Mouse (Mus musculus) thymus, postnatal 36 days (tissue): Measurements from ENCODE around the gene Asgr2.
"Not testable (repeated sequence)": the region's sequence is repeated elsewhere in the genome, so short reads cannot be mapped to it uniquely, and the experiment has no call there.

Experiments used
- DNase-seq, 2 experiments: peaks; one replicate each; pipeline ENCODE4 v3.0.0; 2022; ENCODE audit warnings: mixed read lengths in 2 of 2

Gene Asgr2

DNA sequence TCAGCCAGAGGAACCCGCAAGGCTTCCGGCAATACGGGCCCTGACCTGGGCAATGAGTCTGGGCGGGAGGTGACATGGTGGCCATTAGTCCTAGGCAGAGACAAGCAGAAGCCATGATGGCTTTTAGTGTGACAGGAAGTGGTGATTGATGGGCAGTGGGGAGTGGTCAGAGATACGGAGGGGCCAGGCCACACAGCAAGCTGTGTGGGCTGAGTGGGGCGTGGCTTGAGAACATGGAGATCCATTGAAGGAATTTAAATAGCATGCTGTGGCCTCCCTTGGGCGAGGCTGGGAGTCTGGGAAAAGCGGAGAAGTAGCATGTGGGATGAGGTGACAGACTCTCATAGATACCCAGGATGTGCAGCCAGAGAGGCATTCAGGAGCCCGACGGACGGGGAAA is 5.0 kb downstream of the Asgr2 start:
- DNase-seq, result no peak

DNA sequence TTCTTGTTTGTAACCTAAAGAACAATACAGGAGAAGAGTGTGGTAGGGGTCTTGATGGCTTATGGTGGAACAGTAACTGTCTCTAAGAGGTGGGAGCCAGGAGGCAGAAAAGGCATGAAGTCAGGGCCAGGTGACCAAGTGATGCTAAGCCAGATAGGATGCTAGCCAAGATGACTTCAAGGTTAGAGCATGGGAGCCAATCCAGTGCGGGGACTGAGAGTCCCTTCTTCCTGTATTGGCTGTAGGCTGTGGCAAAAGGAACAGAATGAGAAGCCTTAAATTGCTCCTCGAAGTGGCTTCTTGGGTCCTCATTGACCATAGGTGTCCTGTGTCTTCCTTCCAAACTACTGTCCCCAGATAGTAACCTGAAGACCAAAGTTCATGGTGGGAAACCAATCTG is 6.7 kb downstream of the Asgr2 start:
- DNase-seq, result no peak

DNA sequence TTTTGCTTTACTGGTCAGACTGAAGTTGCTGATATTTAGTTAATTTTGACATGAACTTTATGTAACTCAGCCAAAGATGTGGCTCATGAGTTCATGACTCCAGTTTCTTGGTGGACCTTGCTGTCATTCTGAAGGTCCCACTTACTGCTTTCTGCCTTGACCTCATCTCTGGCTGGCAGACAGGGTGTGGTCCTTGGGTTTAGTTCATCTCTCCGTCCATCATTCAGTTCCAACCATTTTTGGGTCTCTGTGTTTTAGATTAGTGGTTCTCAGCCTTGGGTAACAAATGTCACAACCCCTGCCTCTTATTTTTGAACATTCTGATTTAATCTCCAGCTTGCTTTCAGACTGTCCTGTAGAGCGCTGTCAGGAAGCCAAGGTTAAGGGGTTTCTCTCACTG is 7.4 kb downstream of the Asgr2 start:
- DNase-seq, result no peak

DNA sequence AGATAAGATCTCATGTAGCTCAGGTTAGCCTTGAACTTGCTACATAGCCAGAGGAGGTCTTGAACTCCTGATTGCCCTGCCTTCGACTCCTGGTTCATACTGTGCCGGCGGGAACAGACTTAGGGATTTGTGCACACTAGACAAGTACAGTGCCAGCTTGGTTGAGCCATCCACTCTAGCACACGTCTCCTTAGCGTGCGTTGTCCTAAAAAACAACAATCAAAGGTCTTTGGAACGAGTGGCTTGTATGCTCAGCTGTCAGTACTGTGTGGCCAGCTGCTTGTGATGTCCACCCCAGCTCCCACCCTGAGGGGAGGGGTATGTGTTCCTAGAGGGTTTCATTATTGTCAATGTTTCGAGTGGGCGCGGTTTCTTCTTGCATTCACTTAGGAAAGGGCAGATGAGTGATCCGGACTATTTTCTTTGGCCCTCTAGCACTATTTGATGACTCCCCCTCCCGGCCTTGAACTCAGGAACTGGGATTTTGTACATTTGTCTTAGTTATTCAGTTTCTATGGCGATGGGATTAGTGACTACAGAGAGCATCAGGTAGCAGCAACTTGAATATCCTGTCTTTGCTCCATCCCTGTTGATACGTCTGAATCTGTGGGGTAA is 11.4 kb downstream of the Asgr2 start:
- DNase-seq, result no peak

DNA sequence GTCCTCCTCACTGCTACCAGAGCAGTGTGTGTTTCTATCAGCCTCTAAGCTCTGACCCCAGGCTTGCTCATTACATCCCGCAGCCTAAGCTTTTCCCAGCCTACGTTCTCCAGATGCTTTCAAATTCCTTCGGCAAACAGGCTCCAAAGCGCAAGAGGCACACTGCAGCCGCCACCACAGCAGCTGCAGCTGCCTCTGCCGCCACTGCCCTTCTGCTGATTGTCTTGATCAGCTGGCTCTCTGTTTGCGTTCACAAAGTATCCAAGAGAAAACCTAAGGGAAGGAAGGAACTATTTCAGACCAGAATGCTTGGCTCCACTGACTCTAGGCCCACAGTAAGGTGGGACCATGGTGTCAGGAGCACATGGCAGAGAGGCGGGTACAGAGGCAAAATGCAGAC is 14.6 kb downstream of the Asgr2 start:
- DNase-seq, result no peak

DNA sequence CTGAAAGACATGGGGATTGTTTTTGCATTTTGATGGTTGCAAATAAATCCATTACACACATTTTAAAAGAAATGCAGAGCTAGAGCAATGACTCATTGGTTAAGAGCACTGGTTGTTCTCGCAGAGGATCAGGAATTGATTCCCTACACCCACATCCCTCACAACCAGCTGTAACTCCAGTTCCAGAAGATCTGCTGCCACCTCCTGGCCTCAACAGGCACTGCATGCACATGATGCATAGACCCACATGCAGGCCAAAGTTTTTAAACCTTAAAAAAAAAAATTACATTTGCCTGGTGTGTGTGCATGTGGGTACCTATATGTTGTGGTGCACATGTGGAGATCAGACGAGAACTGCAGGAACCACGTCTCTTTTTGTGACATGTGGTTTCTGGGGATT is 17.7 kb downstream of the Asgr2 start:
- DNase-seq, result peak; percentile 59

DNA sequence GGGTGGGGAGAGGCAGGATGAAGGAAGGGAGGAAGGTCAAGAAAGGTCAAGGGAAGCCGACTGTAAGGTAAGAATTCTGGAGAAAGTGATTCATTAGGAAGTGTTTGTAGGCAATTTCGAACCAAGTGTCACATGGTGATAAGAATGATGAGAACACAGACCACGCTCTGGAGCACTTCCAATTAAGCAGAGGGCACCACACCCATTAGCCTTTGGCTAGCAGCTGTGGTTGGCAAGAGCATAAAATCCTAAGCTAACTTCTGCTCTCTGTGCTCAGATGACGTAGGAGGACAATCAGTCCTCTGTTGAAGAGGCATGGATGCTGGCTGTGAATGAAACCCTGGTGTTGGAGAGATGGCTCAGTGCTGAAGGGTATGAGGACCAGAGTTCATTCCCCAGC is 22.1 kb downstream of the Asgr2 start:
- no peak for DNase-seq

DNA sequence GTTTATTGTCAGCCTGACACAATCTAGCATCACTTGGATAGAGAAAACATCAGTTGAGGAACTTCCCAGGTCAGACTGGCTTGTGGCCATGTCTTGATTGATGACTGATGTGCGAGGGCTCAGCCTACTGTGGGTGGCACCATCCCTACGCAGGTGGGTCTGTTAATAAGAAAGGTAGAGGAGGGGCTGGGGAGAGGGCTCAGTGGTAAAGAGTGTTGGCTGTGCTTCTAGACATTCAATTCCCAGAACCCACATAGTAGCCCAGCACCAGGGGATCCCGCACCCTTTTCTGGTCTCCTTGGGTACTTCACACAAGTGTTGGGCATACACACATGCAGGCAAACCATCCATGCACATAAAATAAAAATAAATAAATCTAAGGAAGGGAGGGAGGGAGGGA is 23.5 kb downstream of the Asgr2 start:
- DNase-seq, result no peak

DNA sequence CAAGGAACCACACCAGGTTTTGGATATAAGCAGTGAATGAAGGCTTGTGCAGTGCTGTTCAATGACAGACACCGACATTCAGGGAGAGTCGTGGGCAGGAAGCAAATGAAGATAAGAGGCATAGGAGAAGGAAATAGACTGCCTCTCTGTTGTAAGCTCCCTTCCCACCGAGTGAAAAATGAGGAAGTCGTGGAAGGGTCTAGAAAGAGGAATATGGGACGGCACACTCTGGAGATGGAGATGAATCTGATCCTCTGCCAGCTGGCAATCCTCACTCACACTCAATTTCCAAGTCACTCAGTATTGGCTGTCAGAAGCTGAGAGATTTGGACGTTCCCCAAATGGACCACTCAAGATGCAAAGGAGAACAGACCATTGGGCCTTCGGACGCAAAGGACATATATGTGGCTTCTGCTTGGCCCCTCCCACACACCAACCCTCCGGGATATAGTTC is 37.5 kb downstream of the Asgr2 start, which contains the start of gene Mgl2:
TSS of gene Mgl2 (plus strand) at position 404 of the 454 bp plus-strand sequence.
- no peak for DNase-seq

DNA sequence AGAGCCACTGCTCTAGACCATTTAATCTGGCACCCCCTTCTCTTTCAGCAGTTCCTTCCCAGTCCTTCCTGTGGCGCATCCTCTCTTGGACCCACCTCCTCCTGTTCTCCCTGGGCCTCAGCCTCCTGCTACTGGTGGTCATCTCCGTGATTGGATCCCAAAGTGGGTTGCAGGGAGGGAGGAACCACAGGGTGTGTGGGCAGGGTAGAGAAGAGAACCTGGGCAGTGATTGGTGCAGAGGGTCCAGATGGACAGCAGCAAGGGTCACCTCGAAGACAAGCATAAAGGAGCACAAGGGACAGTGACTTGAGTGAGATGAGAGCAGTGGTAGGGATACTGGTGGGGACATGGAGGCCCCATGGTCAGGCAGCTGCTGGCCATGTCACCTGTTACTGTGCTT is 42.6 kb downstream of the Asgr2 start:
- not testable (repeated sequence) for DNase-seq

DNA sequence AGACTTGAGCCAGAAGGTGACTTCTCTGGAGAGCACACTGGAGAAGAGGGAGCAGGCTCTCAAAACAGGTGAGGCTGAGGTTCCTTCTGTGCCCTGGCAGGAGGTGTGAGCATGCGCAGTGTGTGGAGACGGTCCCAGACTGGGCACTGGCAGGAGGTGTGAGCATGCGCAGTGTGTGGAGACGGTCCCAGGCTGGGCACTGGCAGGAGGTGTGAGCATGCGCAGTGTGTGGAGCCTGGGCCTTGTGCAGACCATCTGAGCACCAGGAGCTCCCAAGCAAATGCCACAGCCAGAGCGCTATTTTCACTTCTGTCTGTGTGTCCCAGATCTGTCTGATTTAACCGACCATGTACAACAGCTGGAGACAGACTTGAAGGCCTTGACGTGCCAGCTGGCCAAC is 43.5 kb downstream of the Asgr2 start:
- DNase-seq, result not testable (repeated sequence)

DNA sequence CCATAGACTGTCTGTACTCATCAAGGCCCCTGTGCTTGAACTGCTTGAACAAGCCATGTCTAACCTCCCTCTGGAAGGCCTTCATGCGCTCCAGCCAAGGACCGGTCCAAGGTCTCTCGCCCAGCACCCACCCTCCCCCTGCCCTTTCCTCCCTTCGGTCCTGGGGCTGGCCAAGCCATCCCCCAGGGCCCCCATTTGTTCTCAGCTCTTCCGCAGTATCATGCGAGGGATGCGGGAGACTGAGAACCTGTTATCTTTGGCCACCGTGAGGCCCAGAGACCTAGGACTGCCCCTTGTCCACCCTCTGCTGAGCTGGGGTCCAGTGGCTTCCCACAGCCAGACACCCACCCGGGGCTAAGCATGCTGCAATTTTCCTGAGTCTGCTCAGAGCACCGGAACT is 46.7 kb downstream of the Asgr2 start:
- DNase-seq, result no peak

DNA sequence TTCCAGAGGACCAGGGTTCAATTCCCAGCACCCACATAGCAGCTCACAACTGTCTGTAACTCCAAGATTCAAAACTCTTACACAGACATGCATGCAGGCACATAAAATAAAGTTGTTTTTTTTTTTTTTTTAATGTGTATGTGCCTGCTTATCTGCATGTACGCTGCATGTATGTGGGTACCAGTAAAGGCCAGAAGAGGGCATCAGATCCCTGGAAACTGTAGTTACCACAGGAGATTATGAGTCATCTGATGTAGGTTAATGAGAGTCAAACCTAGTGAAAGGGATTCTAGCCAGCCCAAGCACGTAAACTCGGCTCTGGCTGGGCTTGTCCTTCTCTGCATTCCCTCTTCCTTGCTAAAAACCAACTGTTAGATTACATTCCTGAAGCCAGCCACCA is 58.6 kb downstream of the Asgr2 start:
- no peak for DNase-seq
